Mouse (Mus musculus): ENCODE results near the gene Alox5. TPM values are rescaled to one million over a fixed set of nuclear protein-coding genes. Genes with fewer than 3 reads are reported as not detected.

Gene Alox5
- polyA plus RNA-seq (2015; fragmentation: Nextera tagmentation; extraction: Ambion mirVana) = 2.7 and 5.5 TPM in 2 replicates

GRCm38 (mm10) chr6:116460544-116461283, at the start of gene Alox5:
Gene Alox5 (minus strand): TSS chr6:116461178.

GRCm38 (mm10) chr6:116506302-116507003, 45.5 kb upstream of the Alox5 start, which contains the start of gene Olfr212:
Gene Olfr212 (plus strand): TSS chr6:116506516.

GRCm38 (mm10) chr6:116488791-116489190, 27.8 kb upstream of the Alox5 start, which contains the start of gene Olfr211:
Gene Olfr211 (plus strand): TSS chr6:116489091.

Other genes with a start within 250 kb of the Alox5 start
- 2.1 and 2.4 TPM in 2 replicates for gene Zfand4, start 197.0 kb downstream of the Alox5 start, polyA plus RNA-seq (2015; fragmentation: Nextera tagmentation; extraction: Ambion mirVana)
- 25.7 and 26.9 TPM in 2 replicates for gene March8, start 123.2 kb downstream of the Alox5 start, polyA plus RNA-seq (2015; fragmentation: Nextera tagmentation; extraction: Ambion mirVana)
- not detected in 2 replicates for gene Olfr211, start 27.9 kb upstream of the Alox5 start, polyA plus RNA-seq (2015; fragmentation: Nextera tagmentation; extraction: Ambion mirVana)
- not detected in 2 replicates for gene Olfr212, start 45.3 kb upstream of the Alox5 start, polyA plus RNA-seq (2015; fragmentation: Nextera tagmentation; extraction: Ambion mirVana)
- not detected in 2 replicates for gene Olfr213, start 77.3 kb upstream of the Alox5 start, polyA plus RNA-seq (2015; fragmentation: Nextera tagmentation; extraction: Ambion mirVana)
- 0.17 and 0.46 TPM in 2 replicates for gene Gm5580, start 90.0 kb upstream of the Alox5 start, polyA plus RNA-seq (2015; fragmentation: Nextera tagmentation; extraction: Ambion mirVana)
- gene Olfr214, start 93.1 kb upstream of the Alox5 start, polyA plus RNA-seq (2015; fragmentation: Nextera tagmentation; extraction: Ambion mirVana) = not detected in 2 replicates
- not detected in 2 replicates for gene Olfr215, start 123.0 kb upstream of the Alox5 start, polyA plus RNA-seq (2015; fragmentation: Nextera tagmentation; extraction: Ambion mirVana)
- 37.5 and 47.2 TPM in 2 replicates for gene Zfp422, start 167.8 kb upstream of the Alox5 start, polyA plus RNA-seq (2015; fragmentation: Nextera tagmentation; extraction: Ambion mirVana)
- gene Depp1, start 189.4 kb upstream of the Alox5 start, polyA plus RNA-seq (2015; fragmentation: Nextera tagmentation; extraction: Ambion mirVana) = 30.6 and 34.3 TPM in 2 replicates
- gene Rassf4, start 212.8 kb upstream of the Alox5 start, polyA plus RNA-seq (2015; fragmentation: Nextera tagmentation; extraction: Ambion mirVana) = 4.6 and 5.8 TPM in 2 replicates

All from urinary bladder, postnatal 0 days (tissue).